Mouse (Mus musculus) megakaryocyte progenitor cell, adult 5-6 weeks (primary cell): ENCODE data around the gene Ufsp1. TPM values are rescaled to one million over a fixed set of nuclear protein-coding genes. Genes with fewer than 3 reads are reported as not detected.

Source experiments
- ATAC-seq: replicated peaks from 2 replicates; pipeline ENCODE4 v1.8.0; 2016; ENCODE audit warnings: mild to moderate bottlenecking, moderate TSS enrichment, inconsistent platforms; ENCODE audit not compliant: poor library complexity
- total RNA-seq, 2 experiments: library from RNA; stranded (forward) in 1 of 2; stranded (reverse) in 1 of 2; fragments of 157-497, 149-512 nt in 1 of 2; fragments of 200-1000 nt in 1 of 2; gene quantifications; 2 replicates each; pipeline versions ENCODE4 v1.2.3 to v1.2.4; 2015 to 2017

The Ufsp1 gene
- total RNA-seq, 2 experiments from 2014 or later, result 2.9 to 3.8 TPM

GRCm38 (mm10) chr5:137332857-137333511 lies 38.6 kb downstream of the Ufsp1 start:
- no peak for ATAC-seq

- peak; percentile 96 for ATAC-seq
Measured at GRCm38 (mm10) chr5:137333512-137334174, 39.2 kb downstream of the Ufsp1 start, which contains the start of gene Slc12a9. TSS of gene Slc12a9 (minus strand) at chr5:137333597.

- ATAC-seq, result no peak
Measured at GRCm38 (mm10) chr5:137334317-137334716, 39.9 kb downstream of the Ufsp1 start.

- ATAC-seq, result no peak
Measured at GRCm38 (mm10) chr5:137335066-137335465, 40.6 kb downstream of the Ufsp1 start.

GRCm38 (mm10) chr5:137337190-137337589 lies 42.8 kb downstream of the Ufsp1 start:
- no peak for ATAC-seq

- peak; percentile 47 for ATAC-seq
Measured at GRCm38 (mm10) chr5:137338256-137338655, 43.8 kb downstream of the Ufsp1 start.

GRCm38 (mm10) chr5:137338663-137339289 lies 44.3 kb downstream of the Ufsp1 start:
- ATAC-seq, result no peak

GRCm38 (mm10) chr5:137339290-137339979 lies 45.0 kb downstream of the Ufsp1 start:
- peak; percentile 69 for ATAC-seq

GRCm38 (mm10) chr5:137340222-137340621 lies 45.8 kb downstream of the Ufsp1 start:
- ATAC-seq, result peak; percentile 32

- ATAC-seq, result no peak
Measured at GRCm38 (mm10) chr5:137342407-137343012, 48.1 kb downstream of the Ufsp1 start.

- ATAC-seq, result no peak
Measured at GRCm38 (mm10) chr5:137343412-137343811, 49.0 kb downstream of the Ufsp1 start.

GRCm38 (mm10) chr5:137343869-137344268 lies 49.4 kb downstream of the Ufsp1 start:
- no peak for ATAC-seq

Other genes with a start within 250 kb of the Ufsp1 start
- gene Ap1s1, start 248.5 kb upstream of the Ufsp1 start, total RNA-seq (2015), result 37.8 and 41.2 TPM in 2 replicates
- gene Ap1s1, start 248.5 kb upstream of the Ufsp1 start, total RNA-seq (2017), result 67.3 and 87.2 TPM in 2 replicates
- 0.22 TPM in 1 of 2 replicates, not detected in the other for gene Serpine1, start 222.4 kb upstream of the Ufsp1 start, total RNA-seq (2015)
- not detected in 2 replicates for gene Serpine1, start 222.4 kb upstream of the Ufsp1 start, total RNA-seq (2017)
- gene Trim56, start 178.4 kb upstream of the Ufsp1 start, total RNA-seq (2015), result 8.1 and 8.7 TPM in 2 replicates
- gene Trim56, start 178.4 kb upstream of the Ufsp1 start, total RNA-seq (2017), result 24.7 and 25.6 TPM in 2 replicates
- not detected in 2 replicates for gene Muc3, start 145.3 kb upstream of the Ufsp1 start, total RNA-seq (2015)
- not detected in 2 replicates for gene Muc3, start 145.3 kb upstream of the Ufsp1 start, total RNA-seq (2017)
- 0.69 TPM in 1 of 2 replicates, not detected in the other for gene Muc3a, start 82.2 kb upstream of the Ufsp1 start, total RNA-seq (2015)
- not detected in 2 replicates for gene Muc3a, start 82.2 kb upstream of the Ufsp1 start, total RNA-seq (2017)
- gene Ache, start 7.1 kb upstream of the Ufsp1 start, total RNA-seq (2015), result 0.67 and 2.3 TPM in 2 replicates
- gene Ache, start 7.1 kb upstream of the Ufsp1 start, total RNA-seq (2017), result under 0.01 TPM in 1 of 2 replicates, not detected in the other
- gene Srrt, start 13.0 kb downstream of the Ufsp1 start, total RNA-seq (2015), result 133 and 143 TPM in 2 replicates
- gene Srrt, start 13.0 kb downstream of the Ufsp1 start, total RNA-seq (2017), result 241 and 321 TPM in 2 replicates
- gene Trip6, start 19.8 kb downstream of the Ufsp1 start, total RNA-seq (2015), result 4.0 and 6.7 TPM in 2 replicates
- gene Trip6, start 19.8 kb downstream of the Ufsp1 start, total RNA-seq (2017), result 7.1 and 7.5 TPM in 2 replicates
- 2.4 and 4.4 TPM in 2 replicates for gene Slc12a9, start 39.0 kb downstream of the Ufsp1 start, total RNA-seq (2015)
- 5.3 and 5.7 TPM in 2 replicates for gene Slc12a9, start 39.0 kb downstream of the Ufsp1 start, total RNA-seq (2017)
- gene Ephb4, start 55.5 kb downstream of the Ufsp1 start, total RNA-seq (2015), result 0.05 and 0.10 TPM in 2 replicates
- gene Ephb4, start 55.5 kb downstream of the Ufsp1 start, total RNA-seq (2017), result 0.27 TPM in 1 of 2 replicates, not detected in the other
- 0.10 and 0.47 TPM in 2 replicates for gene Zan, start 182.4 kb downstream of the Ufsp1 start, total RNA-seq (2015)
- gene Zan, start 182.4 kb downstream of the Ufsp1 start, total RNA-seq (2017), result under 0.01 and 0.14 TPM in 2 replicates
- 31.9 and 35.0 TPM in 2 replicates for gene Pop7, start 207.9 kb downstream of the Ufsp1 start, total RNA-seq (2015)
- 22.7 and 29.2 TPM in 2 replicates for gene Pop7, start 207.9 kb downstream of the Ufsp1 start, total RNA-seq (2017)
- gene Gigyf1, start 223.9 kb downstream of the Ufsp1 start, total RNA-seq (2015), result 7.1 and 8.6 TPM in 2 replicates
- 4.7 and 7.2 TPM in 2 replicates for gene Gigyf1, start 223.9 kb downstream of the Ufsp1 start, total RNA-seq (2017)
- not detected in 2 replicates for gene Epo, start 238.6 kb downstream of the Ufsp1 start, total RNA-seq (2015)
- gene Epo, start 238.6 kb downstream of the Ufsp1 start, total RNA-seq (2017), result not detected in 2 replicates
- 193 and 223 TPM in 2 replicates for gene Gnb2, start 238.9 kb downstream of the Ufsp1 start, total RNA-seq (2015)
- 187 and 251 TPM in 2 replicates for gene Gnb2, start 238.9 kb downstream of the Ufsp1 start, total RNA-seq (2017)